Mouse (Mus musculus): Measurements from ENCODE around the gene Shisal1. TPM values are rescaled to one million over a fixed set of nuclear protein-coding genes. Genes with fewer than 3 reads are reported as not detected.

Gene Shisal1
- polyA plus RNA-seq, 1 experiment from 2014 or later, result 0.51 TPM

DNA sequence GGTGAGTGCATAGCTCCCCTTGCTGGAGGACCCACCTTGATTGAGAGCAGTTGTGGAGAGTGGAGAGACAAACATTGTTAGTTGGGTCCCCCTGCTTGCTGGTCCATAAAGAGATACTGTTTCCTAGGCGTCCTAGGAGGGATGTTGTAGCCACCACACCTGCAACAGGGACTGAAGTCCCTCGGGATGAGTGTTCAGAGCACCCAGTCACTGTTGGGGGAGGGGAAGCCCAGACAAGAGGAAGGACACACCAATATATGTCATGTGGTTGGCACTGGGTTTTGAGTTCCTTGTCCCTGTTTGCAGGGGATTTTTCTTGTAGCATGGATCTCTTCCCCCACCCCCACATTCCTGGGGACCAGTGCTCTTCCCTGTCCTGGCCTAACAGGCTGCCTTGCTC, 106.0 kb downstream of the Shisal1 start:
- H3K27me3 ChIP-seq (replicated peaks), result no peaks in the 10 kb centered on the region
- H3K4me3 ChIP-seq, result no peak overlapping the region
- no peaks in the 10 kb centered on the region for H3K36me3 ChIP-seq
- H3K9me3 ChIP-seq (replicated peaks), result no peaks in the 10 kb centered on the region
- no peak overlapping the region for H3K4me2 ChIP-seq
- ATAC-seq (ENCODE audit: insufficient number of reproducible peaks, low FRiP score), result no peak
- H3K4me1 ChIP-seq (replicated peaks), result peaks cover 9% of the 10 kb centered on the region
- no peak overlapping the region for H3K9ac ChIP-seq
- 50% methylated on average over 2 of the region's 2 CpGs for WGBS
- no peak overlapping the region for H3K27ac ChIP-seq (ENCODE audit: poor library complexity, severe bottlenecking)

DNA sequence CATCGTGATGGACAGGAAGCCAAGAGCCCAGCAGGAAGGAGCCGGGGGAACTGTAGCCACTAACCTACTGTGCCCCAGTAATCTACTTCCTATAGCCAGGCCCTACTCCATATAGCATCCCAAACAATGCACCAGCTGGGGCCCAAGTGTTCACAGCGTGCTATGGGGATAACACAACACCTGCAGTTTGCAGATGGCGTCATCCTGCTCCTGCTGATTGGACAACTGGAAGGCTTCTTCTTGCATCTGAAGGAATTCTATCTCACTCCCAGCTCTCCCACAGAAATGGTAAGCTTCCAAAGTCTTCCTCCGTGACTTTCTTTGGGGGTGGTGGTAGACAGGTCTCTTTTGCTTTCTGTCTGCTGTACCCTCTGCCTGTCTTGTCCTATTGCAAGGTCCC, 109.3 kb downstream of the Shisal1 start:
- peaks cover 9% of the 10 kb centered on the region for H3K4me1 ChIP-seq (replicated peaks)
- no peak overlapping the region for H3K9ac ChIP-seq
- no peak overlapping the region for H3K4me3 ChIP-seq
- 68% methylated on average over 5 of the region's 5 CpGs for WGBS
- no peak overlapping the region for H3K4me2 ChIP-seq
- no peak for ATAC-seq (ENCODE audit: insufficient number of reproducible peaks, low FRiP score)
- no peaks in the 10 kb centered on the region for H3K27me3 ChIP-seq (replicated peaks)
- H3K27ac ChIP-seq (ENCODE audit: poor library complexity, severe bottlenecking), result no peak overlapping the region
- H3K36me3 ChIP-seq, result no peaks in the 10 kb centered on the region
- H3K9me3 ChIP-seq (replicated peaks), result no peaks in the 10 kb centered on the region

DNA sequence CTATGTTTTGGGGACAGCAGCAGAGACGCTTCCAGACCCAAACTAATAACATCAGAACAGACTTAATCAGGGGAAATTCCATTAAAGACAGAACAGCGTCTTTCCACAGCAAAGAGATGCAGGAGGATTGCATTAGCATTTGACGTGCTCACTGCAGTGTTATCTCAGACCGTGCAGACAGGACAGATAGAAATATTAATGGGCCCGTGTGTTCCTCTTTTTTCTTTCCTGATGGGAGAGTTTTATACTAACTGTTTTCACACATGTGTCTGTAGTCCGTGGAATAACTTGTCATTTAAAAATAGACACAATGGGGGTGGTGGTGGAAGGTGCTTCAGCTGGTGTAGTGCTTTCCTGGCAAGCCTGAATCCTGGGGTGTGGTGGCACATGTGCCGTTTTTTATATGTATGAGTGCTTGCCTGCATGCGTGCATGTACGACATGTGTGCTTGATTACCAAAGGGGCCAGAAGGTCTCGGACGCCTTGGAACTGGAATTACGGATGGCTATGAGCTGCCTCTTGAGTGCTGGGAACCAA, 110.5 kb downstream of the Shisal1 start:
- H3K9me3 ChIP-seq (replicated peaks), result no peaks in the 10 kb centered on the region
- ATAC-seq (ENCODE audit: insufficient number of reproducible peaks, low FRiP score), result no peak
- peaks cover 9% of the 10 kb centered on the region for H3K4me1 ChIP-seq (replicated peaks)
- no peak overlapping the region for H3K27ac ChIP-seq (ENCODE audit: poor library complexity, severe bottlenecking)
- H3K27me3 ChIP-seq (replicated peaks), result no peaks in the 10 kb centered on the region
- H3K9ac ChIP-seq, result no peak overlapping the region
- no peak overlapping the region for H3K4me3 ChIP-seq
- no peaks in the 10 kb centered on the region for H3K36me3 ChIP-seq
- H3K4me2 ChIP-seq, result no peak overlapping the region
- WGBS, result 55% methylated on average over 12 of the region's 12 CpGs

DNA sequence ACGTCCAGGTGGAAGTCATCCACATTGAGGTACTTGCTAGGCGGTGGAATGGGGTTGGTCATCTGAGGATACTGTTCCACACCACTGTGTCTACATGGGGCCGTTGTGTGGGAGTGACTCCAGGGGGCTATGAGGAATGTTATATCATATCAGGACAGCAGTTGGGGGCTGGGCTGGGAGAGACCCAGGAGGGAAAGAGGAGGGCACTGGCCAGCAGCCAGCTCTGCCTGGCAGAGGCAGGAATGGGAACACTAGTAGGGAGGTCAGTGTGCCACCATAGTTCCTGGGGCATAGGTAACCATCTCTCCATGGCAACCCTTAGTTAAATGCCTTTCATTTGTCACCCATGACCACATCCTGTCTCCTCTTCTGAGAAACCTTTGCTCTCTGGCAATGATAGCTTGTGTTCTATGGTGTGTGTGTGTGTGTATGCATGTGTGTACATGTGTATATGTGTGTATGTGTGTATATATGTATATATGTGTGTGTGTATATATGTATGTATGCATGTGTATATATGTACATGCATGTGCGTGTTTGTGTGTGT, 115.8 kb downstream of the Shisal1 start:
- H3K4me2 ChIP-seq, result no peak overlapping the region
- H3K4me3 ChIP-seq, result no peak overlapping the region
- no peaks in the 10 kb centered on the region for H3K36me3 ChIP-seq
- no peak overlapping the region for H3K9ac ChIP-seq
- WGBS, result 71% methylated on average over 4 of the region's 4 CpGs
- H3K27ac ChIP-seq (ENCODE audit: poor library complexity, severe bottlenecking), result no peak overlapping the region
- no peak for ATAC-seq (ENCODE audit: insufficient number of reproducible peaks, low FRiP score)
- 0 out of 2 replicates have a peak, but pooled peaks cover 2% of the 10 kb centered on the region for H3K27me3 ChIP-seq (replicated peaks)
- peaks cover 2% of the 10 kb centered on the region for H3K4me1 ChIP-seq (replicated peaks)
- no peaks in the 10 kb centered on the region for H3K9me3 ChIP-seq (replicated peaks)

DNA sequence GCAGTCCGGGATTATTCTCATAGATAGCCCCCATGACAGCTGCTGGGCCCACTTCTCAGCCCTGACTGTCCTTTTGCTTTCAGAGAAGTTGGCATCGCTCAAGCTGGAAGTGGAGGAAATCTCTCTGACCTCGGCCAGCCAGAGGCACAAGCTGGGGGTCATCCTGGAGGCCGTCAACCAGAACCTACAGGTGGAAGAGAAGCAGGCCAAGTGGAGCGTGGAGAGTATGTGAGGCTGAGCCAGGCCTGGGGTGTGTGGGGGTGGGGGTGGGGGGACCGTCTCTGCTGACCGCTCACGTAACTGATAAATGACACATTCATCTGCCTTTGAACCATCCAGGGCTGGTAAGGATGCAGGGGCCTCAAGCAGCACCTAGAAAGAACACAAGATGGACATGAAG, 117.0 kb downstream of the Shisal1 start:
- Histone ChIP-seq H3K4me1 (replicated peaks) (no peaks in the 10 kb centered on the region), H3K4me3 (no peak overlapping the region), H3K4me2 (no peak overlapping the region), H3K9me3 (replicated peaks) (no peaks in the 10 kb centered on the region), H3K9ac (no peak overlapping the region), H3K27me3 (replicated peaks) (0 out of 2 replicates have a peak, but pooled peaks cover 2% of the 10 kb centered on the region), H3K27ac (ENCODE audit: poor library complexity, severe bottlenecking) (no peak overlapping the region), H3K36me3 (no peaks in the 10 kb centered on the region)
- ATAC-seq (ENCODE audit: insufficient number of reproducible peaks, low FRiP score), result no peak
- WGBS, result 83% methylated on average over 8 of the region's 8 CpGs

Other genes starting within 250 kb of the Shisal1 start
- gene Parvb, start 215.1 kb downstream of the Shisal1 start, polyA plus RNA-seq (2016; fragmentation: Nextera tagmentation; extraction: Ambion mirVana), result 13.5 and 13.8 TPM in 2 replicates
- 0.92 and 1.4 TPM in 2 replicates for gene Parvg, start 123.1 kb downstream of the Shisal1 start, polyA plus RNA-seq (2016; fragmentation: Nextera tagmentation; extraction: Ambion mirVana)
- 13.1 and 14.1 TPM in 2 replicates for gene Rtl6, start 110.7 kb upstream of the Shisal1 start, polyA plus RNA-seq (2016; fragmentation: Nextera tagmentation; extraction: Ambion mirVana)
- 23.1 and 25.5 TPM in 2 replicates for gene Prr5, start 222.5 kb upstream of the Shisal1 start, polyA plus RNA-seq (2016; fragmentation: Nextera tagmentation; extraction: Ambion mirVana)

All from heart, embryonic 12.5 days (tissue).